Mouse (Mus musculus) ES-E14 (cell line): ENCODE data around the gene Klhl2. TPM values are rescaled to one million over a fixed set of nuclear protein-coding genes. Genes with fewer than 3 reads are reported as not detected.

ENCODE experiments used
- DNase-seq: peaks from one replicate; pipeline ENCODE4 v3.0.0-alpha.2; 2013; ENCODE audit warnings: low read depth, low spot score
- H3K27ac ChIP-seq: 2 replicates; pipeline ENCODE4 v1.5.1; 2012; ENCODE audit warnings: low read depth, mild to moderate bottlenecking, low read length, moderate library complexity, mixed read lengths; ENCODE audit not compliant: poor library complexity, insufficient read depth, severe bottlenecking
- H3K36me3 ChIP-seq: 2 replicates; pipeline ENCODE4 v1.6.1; 2012; ENCODE audit warnings: mild to moderate bottlenecking, low read length, moderate library complexity, mixed read lengths; ENCODE audit not compliant: control insufficient read depth, poor library complexity, insufficient read depth, severe bottlenecking
- H3K4me1 ChIP-seq, 2 experiments: fragments of 150-350 bp in 1 of 2; sonication (generic) in 1 of 2; 2 replicates each; pipeline ENCODE4 v1.6.1; 2012; ENCODE audit warnings: low read length in 2 of 2, mild to moderate bottlenecking in 1 of 2, mixed read lengths in 1 of 2; ENCODE audit not compliant: control insufficient read depth in 2 of 2, insufficient read depth in 2 of 2, poor library complexity in 1 of 2
- H3K4me3 ChIP-seq, 2 experiments: fragments of 150-350 bp in 1 of 2; sonication (generic) in 1 of 2; 2 replicates each; pipeline ENCODE4 v1.5.1; 2012; ENCODE audit warnings: low read length in 2 of 2, low read depth in 1 of 2, mild to moderate bottlenecking in 1 of 2, mixed read lengths in 1 of 2; ENCODE audit not compliant: insufficient read depth in 1 of 2, poor library complexity in 1 of 2, severe bottlenecking in 1 of 2
- H3K9ac ChIP-seq: 2 replicates; pipeline ENCODE4 v1.6.1; 2012; ENCODE audit warnings: low read depth, mild to moderate bottlenecking, low read length, mixed read lengths; ENCODE audit not compliant: poor library complexity, insufficient read depth, severe bottlenecking
- H3K9me3 ChIP-seq: fragments of 150-350 bp; sonication (generic); 2 replicates; pipeline ENCODE4 v1.6.1; 2012; ENCODE audit warnings: low read depth, mild to moderate bottlenecking, low read length; ENCODE audit not compliant: control insufficient read depth, insufficient read depth
- CHD2 ChIP-seq: IDR thresholded peaks from 2 replicates; pipeline ENCODE4 v1.6.1; 2014; ENCODE audit warnings: mild to moderate bottlenecking, low read depth, low read length, inconsistent platforms
- HCFC1 ChIP-seq: IDR thresholded peaks from 2 replicates; pipeline ENCODE4 v1.6.1; 2012; ENCODE audit warnings: low read length, inconsistent platforms, borderline replicate concordance; ENCODE audit not compliant: insufficient read depth
- MAFK ChIP-seq: IDR thresholded peaks from 2 replicates; pipeline ENCODE4 v1.6.1; 2014; ENCODE audit warnings: mild to moderate bottlenecking, low read depth, low read length, inconsistent platforms; ENCODE audit not compliant: insufficient read depth
- ZC3H11A ChIP-seq: IDR thresholded peaks from 2 replicates; pipeline ENCODE4 v1.6.1; 2012; ENCODE audit warnings: low read depth, mild to moderate bottlenecking, inconsistent platforms, low read length, borderline replicate concordance
- ZNF384 ChIP-seq: IDR thresholded peaks from 2 replicates; pipeline ENCODE4 v1.6.1; 2012; ENCODE audit warnings: low read depth, low read length, inconsistent platforms
- in situ Hi-C, 2 experiments: fragments of 600-800 bp; cut with MboI; formaldehyde crosslinking; loops; one replicate each; pipeline ENCODE4 v1.15.1; 2025; ENCODE audit warnings: low sequenced_read_pairs in 2 of 2, inconsistent platforms in 1 of 2; ENCODE audit not compliant: unreplicated experiment in 2 of 2
- total RNA-seq: library from RNA; depleted of rRNA; stranded (reverse); fragments of 300-350 nt; gene quantifications from 2 replicates; pipeline ENCODE4 v1.2.3, GENCODE M21; 2012

Klhl2 gene
- total RNA-seq, 1 experiment = 16.3 TPM

- Histone ChIP-seq H3K9ac (no peak overlapping the region), H3K27ac (no peak overlapping the region), H3K36me3 (peaks cover 6% of the 10 kb centered on the region; the same call in 1 of the 2 replicates), H3K4me3 (no peak overlapping the region), H3K4me1 (peaks cover 3 to 5% of the 10 kb centered on the region in 2 experiments; a peak in 3 of 4 replicates), H3K9me3 (no peaks in the 10 kb centered on the region)
- in situ Hi-C loops = no loop called here
- TF ChIP-seq MAFK = no peak
- TF ChIP-seq CHD2 = no peak
- TF ChIP-seq HCFC1 = no peak
- no peak for TF ChIP-seq ZNF384
- no peak for TF ChIP-seq ZC3H11A
- DNase-seq = no peak
Measured at GRCm38 (mm10) chr8:64735161-64735560, 114.7 kb downstream of the Klhl2 start.

- H3K9ac ChIP-seq = peak within 1 kb of the TSS; percentile 82
- H3K4me1 ChIP-seq = peaks cover 3 to 5% of the 10 kb centered on the region in 2 experiments; a peak in 3 of 4 replicates
- in situ Hi-C loops = no loop called here
- DNase-seq = peak; percentile 94
- H3K27ac ChIP-seq = no peak within 1 kb of the TSS
- no peaks in the 10 kb centered on the region for H3K9me3 ChIP-seq
- TF ChIP-seq ZC3H11A (no peak), HCFC1 (no peak; the same call in 1 of the 2 replicates), CHD2 (peak; percentile 80), ZNF384 (no peak), MAFK (no peak)
- peak within 1 kb of the TSS; percentile 89 to 92 for H3K4me3 ChIP-seq
- peaks cover 10% of the 10 kb centered on the region for H3K36me3 ChIP-seq
Measured at GRCm38 (mm10) chr8:64733271-64733943, 116.4 kb downstream of the Klhl2 start, which contains the start of gene Msmo1. Gene Msmo1 (minus strand): TSS chr8:64733792.

GRCm38 (mm10) chr8:64732596-64732995 lies 117.2 kb downstream of the Klhl2 start:
- Histone ChIP-seq H3K4me1 (peaks cover 3 to 5% of the 10 kb centered on the region in 2 experiments; a peak in 3 of 4 replicates), H3K4me3 (peak overlapping the region; percentile 89 to 92), H3K9ac (peak overlapping the region; percentile 82), H3K27ac (no peak overlapping the region), H3K36me3 (peaks cover 13% of the 10 kb centered on the region), H3K9me3 (no peaks in the 10 kb centered on the region)
- in situ Hi-C loops = no loop called here
- no peak for TF ChIP-seq MAFK
- no peak for TF ChIP-seq ZNF384
- no peak for TF ChIP-seq CHD2
- no peak for TF ChIP-seq ZC3H11A
- TF ChIP-seq HCFC1 = no peak
- DNase-seq = no peak

- in situ Hi-C loops = no loop called here
- Histone ChIP-seq H3K4me1 (peaks cover 0 to 4% of the 10 kb centered on the region in 2 experiments; a peak in 2 of 4 replicates), H3K9me3 (no peaks in the 10 kb centered on the region), H3K36me3 (peaks cover 34% of the 10 kb centered on the region), H3K9ac (no peak overlapping the region), H3K27ac (no peak overlapping the region), H3K4me3 (no peak overlapping the region)
- no peak for DNase-seq
- TF ChIP-seq HCFC1 = no peak
- no peak for TF ChIP-seq MAFK
- TF ChIP-seq ZNF384 = no peak
- no peak for TF ChIP-seq ZC3H11A
- TF ChIP-seq CHD2 = no peak
Measured at GRCm38 (mm10) chr8:64728156-64728555, 121.7 kb downstream of the Klhl2 start.
